Mouse (Mus musculus) spleen, adult 2 months (tissue): ENCODE data around the gene Zscan20. TPM values are rescaled to one million over a fixed set of nuclear protein-coding genes. Genes with fewer than 3 reads are reported as not detected.

Experiments used
- DNase-seq, 2 experiments: peaks; one replicate each; pipeline versions ENCODE4 v3.0.0 to v3.0.0-alpha.2; 2012 to 2021; ENCODE audit warnings: low spot score in 2 of 2, low read depth in 1 of 2
- H3K27ac ChIP-seq: fragments of 200-500 bp; 2 replicates; pipeline ENCODE4 v1.5.1; 2012; ENCODE audit warnings: low read length, inconsistent platforms; ENCODE audit not compliant: insufficient read depth
- H3K27me3 ChIP-seq: fragments of 200-500 bp; 2 replicates; pipeline ENCODE4 v1.6.1; 2012; ENCODE audit warnings: mild to moderate bottlenecking, moderate library complexity, low read length, inconsistent platforms; ENCODE audit not compliant: control insufficient read depth, insufficient read depth
- H3K36me3 ChIP-seq: fragments of 200-500 bp; 2 replicates; pipeline ENCODE4 v1.6.1; 2012; ENCODE audit warnings: mild to moderate bottlenecking, low read length, inconsistent platforms; ENCODE audit not compliant: control insufficient read depth, insufficient read depth
- H3K4me1 ChIP-seq: fragments of 200-500 bp; 2 replicates; pipeline ENCODE4 v1.6.1; 2011; ENCODE audit warnings: inconsistent platforms; ENCODE audit not compliant: control insufficient read depth, insufficient read depth, insufficient read length
- H3K4me3 ChIP-seq: fragments of 200-500 bp; 2 replicates; pipeline ENCODE4 v1.5.1; 2011; ENCODE audit warnings: mild to moderate bottlenecking, inconsistent platforms; ENCODE audit not compliant: insufficient read depth, insufficient read length; ENCODE audit errors: extremely low read depth
- CTCF ChIP-seq: fragments of 200-500 bp; IDR thresholded peaks from 2 replicates; pipeline ENCODE4 v1.5.1; 2011; ENCODE audit warnings: mild to moderate bottlenecking, inconsistent platforms; ENCODE audit not compliant: insufficient read depth, insufficient read length, insufficient replicate concordance; ENCODE audit errors: extremely low read depth
- POLR2A ChIP-seq: fragments of 200-500 bp; IDR thresholded peaks from 2 replicates; pipeline ENCODE4 v1.6.1; 2011; ENCODE audit warnings: low read depth, low read length, inconsistent platforms
- WGBS: fragments of 180-500 bp; shearing (Covaris S2); methylation state at CpG from one replicate; pipeline ENCODE4 v1.1.7; 2018; 5-methylcytosine and 5-hydroxymethylcytosine counted together
- polyA plus RNA-seq: library from polyadenylated mRNA; depleted of rRNA; stranded (reverse); fragments of >200 nt; gene quantifications from 2 replicates; pipeline ENCODE4 v1.2.3, GENCODE M21; 2012; rRNA removed

The Zscan20 gene
- polyA plus RNA-seq, 1 experiment, result 4.6 TPM

- Histone ChIP-seq H3K27ac (no peak overlapping the region), H3K4me1 (no peaks in the 10 kb centered on the region), H3K27me3 (no peaks in the 10 kb centered on the region), H3K4me3 (no peak overlapping the region), H3K36me3 (no peaks in the 10 kb centered on the region)
- DNase-seq, result no peak
- no peak for TF ChIP-seq CTCF
- TF ChIP-seq POLR2A, result no peak
- WGBS, result 32% methylated on average over 2 of the region's 2 CpGs
These were observed 66.5 kb downstream of the Zscan20 start for GRCm38 (mm10) chr4:128543378-128543777.

Other genes starting within 250 kb of the Zscan20 start
- 10.7 and 10.9 TPM in 2 replicates for gene Tlr12, start 8.5 kb upstream of the Zscan20 start, polyA plus RNA-seq
- 76.7 and 101 TPM in 2 replicates for gene Phc2, start 44.6 kb upstream of the Zscan20 start, polyA plus RNA-seq
- gene A3galt2, start 145.3 kb upstream of the Zscan20 start, polyA plus RNA-seq, result 0.41 TPM in 2 replicates
- 52.7 and 69.3 TPM in 2 replicates for gene Zfp362, start 195.9 kb upstream of the Zscan20 start, polyA plus RNA-seq